Mouse (Mus musculus) kidney, postnatal 25 days (tissue): ENCODE measurements at regions not wholly inside any gene's neighbourhood (a gene's known extent, or its start where the extent isn't known, plus 50 kb on each side); places are given as distances from the start of the nearest gene placed in this dataset.
A peak's percentile ranks its signal among the peaks of the same experiment; 100 is the strongest.
"Not testable (repeated sequence)": the region's sequence is repeated elsewhere in the genome, so short reads cannot be mapped to it uniquely, and the experiment has no call there.

ENCODE experiments used
- DNase-seq, 2 experiments: peaks; one replicate each; pipeline ENCODE4 v3.0.0; 2021; ENCODE audit warnings: mixed read lengths in 2 of 2

- DNase-seq: no peak
Measured at GRCm38 (mm10) chr1:30751138-30751907, 122.4 kb downstream of the Phf3 start.

DNA sequence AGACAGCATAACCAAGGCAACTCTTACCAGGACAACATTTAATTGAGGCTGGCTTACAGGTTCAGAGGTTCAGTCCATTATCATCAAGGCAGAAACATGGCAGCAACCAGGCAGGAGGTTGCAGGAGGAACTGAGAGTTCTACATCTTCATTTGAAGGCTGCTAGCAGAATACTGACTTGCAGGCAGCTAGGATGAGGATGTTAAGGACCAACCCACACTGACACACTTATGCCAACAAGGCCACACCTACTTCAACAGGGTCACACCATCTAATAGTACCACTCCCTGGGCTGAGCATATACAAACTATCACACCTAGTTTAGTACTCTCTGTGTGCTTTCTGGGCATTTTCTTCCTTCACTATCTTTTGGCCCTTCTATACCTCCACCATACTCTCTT is 131.8 kb downstream of the Phf3 start:
- no peak for DNase-seq

DNA sequence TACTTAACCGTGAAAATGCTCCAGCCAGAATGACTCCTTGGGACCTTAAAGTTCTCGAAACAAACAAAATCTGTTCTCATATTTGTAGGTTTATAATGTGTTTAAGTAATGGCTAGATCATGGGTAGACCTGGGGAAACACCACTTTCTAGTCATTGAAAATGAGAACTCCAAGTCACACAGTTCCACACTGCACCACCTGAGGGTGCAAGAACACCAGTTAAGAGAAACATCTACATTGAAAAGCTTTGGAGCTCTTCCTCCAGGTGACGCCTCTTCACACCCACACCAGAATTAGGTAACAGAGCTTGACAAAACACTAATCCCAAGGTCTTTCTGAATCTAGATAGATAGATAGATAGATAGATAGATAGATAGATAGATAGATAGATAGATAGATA is 132.9 kb downstream of the Phf3 start:
- peak; percentile 35 to 52 for DNase-seq

GRCm38 (mm10) chr1:30721519-30721918 is 152.2 kb downstream of the Phf3 start:
- DNase-seq: no peak

DNA sequence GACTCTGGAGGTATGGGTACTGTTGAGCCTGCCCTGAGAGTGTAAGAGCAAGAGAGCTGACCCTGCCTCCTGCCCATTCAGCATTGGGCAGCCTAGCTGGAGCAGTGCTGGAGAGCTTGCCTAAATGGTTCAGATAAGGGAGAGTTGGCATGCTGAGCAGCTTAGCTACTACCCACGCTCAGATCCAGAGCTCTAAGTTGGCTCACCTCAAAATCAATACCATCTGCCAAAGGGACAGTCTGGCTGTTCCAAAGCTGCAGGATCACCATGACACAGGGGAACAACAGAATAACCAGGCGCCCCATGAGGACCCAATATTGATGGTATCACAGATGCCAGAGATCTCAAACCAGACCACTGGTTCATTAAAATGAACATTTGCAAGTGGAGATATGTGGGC is 152.9 kb downstream of the Phf3 start:
- DNase-seq: no peak

GRCm38 (mm10) chr1:30718578-30718977 is 155.1 kb downstream of the Phf3 start:
- DNase-seq: no peak

DNA sequence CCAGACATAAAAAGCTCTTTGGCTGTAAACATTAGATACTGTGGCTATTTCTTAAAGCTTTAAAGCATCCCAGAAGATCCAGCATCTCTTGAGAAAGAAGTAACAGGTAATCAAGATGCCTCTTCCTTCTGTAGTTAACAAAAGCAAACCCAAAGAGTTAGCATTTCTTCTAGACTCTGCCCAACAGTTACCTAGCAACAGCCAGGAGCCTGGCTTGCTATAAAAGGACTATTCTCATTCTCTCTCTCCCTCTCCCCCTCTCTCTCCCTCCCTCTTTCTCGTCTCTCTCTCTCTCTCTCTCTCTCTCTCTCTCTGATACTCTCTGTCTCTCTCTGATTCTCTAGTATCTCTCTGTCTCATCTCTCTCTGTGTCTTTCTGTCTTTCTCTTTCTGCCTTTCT is 157.4 kb downstream of the Phf3 start:
- no peak for DNase-seq

DNA sequence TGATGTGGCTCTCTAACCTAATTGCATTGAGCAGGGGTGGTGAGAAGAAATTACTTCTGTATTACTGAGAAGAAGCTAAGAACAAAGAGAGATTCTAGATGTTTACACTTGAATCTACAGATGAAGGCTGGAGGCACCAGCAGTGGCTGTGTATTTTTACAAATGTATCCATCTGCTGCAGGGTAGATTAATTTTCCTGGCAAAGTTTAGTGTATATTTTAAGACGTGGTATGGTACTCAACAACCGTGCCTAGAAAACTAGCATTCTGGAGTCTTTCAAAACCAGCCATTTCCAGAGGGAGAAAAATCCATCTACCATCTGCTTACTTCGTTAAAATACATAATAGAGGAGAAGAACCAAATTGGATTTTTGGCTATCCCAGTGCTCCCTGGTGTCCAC is 172.6 kb downstream of the Phf3 start:
- no peak for DNase-seq

- no peak for DNase-seq
Measured at GRCm38 (mm10) chr1:30700399-30701081, 173.2 kb downstream of the Phf3 start.

DNA sequence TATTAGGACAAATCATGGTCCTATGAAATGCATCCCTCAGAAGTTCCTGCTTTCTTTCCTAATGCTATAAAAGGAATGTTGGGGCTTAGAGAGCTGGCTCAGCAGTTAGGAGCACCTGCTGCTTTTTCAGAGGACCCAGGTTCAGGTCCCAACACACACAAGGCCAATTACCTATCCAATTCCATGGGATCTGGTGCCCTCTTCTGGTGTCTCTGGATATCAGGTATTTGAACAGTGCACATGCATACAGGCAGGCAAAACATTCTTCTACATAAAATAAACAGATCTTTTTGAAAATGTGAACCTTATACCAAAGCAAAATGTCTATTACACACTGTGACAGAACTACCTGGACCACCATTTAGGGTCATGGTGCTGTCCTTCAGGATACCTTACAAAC is 177.4 kb downstream of the Phf3 start:
- DNase-seq: no peak

DNA sequence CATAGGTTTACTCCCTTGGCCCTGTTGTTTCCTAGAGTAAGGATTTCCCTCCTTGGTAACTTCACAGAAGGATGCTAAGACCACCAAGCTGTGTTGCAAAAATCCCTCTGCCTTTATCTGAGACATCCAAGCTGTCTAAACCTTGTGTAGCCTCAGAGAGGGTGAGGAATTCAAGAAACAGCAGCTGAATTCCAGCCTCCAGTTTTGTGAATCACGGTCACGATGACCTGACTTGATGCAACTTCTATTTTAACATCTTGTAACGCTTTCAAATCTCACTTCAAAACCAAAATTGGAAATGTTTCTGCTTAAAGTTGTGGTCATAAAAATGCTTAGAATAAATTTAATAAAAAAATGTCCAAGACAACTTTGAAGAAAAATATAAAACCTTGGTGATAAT is 188.4 kb downstream of the Phf3 start:
- DNase-seq: no peak

DNA sequence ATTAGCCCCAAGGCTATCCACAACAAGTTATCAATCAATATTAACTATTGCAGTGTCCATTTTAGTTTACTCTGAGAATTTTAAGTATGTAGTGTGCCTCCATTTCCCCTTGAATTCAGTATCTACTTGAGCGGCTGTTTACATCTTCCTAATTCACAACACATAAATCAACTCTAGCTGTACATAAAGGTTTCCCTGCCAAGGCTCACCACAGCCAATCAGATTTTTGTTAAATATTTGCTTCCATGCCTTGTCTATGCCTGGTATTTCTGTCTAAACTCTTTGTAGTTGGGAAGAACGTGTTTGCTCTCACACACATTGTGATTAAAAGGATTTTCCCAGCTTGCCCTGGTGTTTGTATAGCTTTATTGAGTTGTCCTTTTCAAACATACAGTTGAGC is 189.8 kb downstream of the Phf3 start:
- DNase-seq: no peak

GRCm38 (mm10) chr1:30639807-30640206 is 233.9 kb downstream of the Phf3 start:
- no peak for DNase-seq

DNA sequence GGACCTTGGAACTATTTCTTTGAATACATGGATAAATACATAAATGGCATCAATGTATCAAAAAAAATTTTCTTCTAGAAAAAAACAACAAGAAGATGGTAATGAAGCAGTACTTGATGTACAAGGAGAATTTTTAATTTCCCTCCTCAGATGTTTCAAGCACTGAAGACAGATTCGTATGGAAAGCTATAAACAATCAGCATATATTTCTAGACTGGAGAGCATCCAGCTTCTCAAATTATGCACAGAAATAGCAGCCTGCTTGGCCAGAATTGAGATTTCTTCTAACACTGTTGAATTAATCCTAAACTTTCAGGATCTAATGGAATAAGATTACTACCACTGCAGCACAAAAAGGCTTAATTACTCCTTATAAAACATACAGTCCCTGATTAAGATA is 241.0 kb downstream of the Phf3 start:
- no peak for DNase-seq

GRCm38 (mm10) chr1:30627796-30628195 is 245.9 kb downstream of the Phf3 start:
- not testable (repeated sequence) for DNase-seq

- no peak for DNase-seq
Measured at GRCm38 (mm10) chr1:30595122-30595730, 278.5 kb downstream of the Phf3 start.

DNA sequence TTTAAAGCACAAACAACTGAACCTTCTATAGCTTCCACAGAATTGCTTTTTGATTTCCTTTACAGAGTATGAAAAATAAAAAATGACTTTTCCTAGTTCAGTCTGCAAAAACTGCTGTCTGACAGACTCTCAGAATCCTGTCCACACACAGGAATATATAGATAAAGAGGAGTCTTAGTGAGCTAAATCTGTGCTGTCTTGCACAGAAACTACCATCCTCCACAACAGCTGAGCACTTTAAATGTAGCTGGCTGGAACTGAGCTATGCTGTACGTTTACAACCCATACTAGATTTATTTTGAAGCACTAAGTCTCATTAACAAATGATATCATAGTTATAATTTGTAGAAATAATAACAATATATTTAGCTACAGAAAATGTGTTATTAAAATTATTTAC is 279.7 kb downstream of the Phf3 start:
- no peak for DNase-seq

DNA sequence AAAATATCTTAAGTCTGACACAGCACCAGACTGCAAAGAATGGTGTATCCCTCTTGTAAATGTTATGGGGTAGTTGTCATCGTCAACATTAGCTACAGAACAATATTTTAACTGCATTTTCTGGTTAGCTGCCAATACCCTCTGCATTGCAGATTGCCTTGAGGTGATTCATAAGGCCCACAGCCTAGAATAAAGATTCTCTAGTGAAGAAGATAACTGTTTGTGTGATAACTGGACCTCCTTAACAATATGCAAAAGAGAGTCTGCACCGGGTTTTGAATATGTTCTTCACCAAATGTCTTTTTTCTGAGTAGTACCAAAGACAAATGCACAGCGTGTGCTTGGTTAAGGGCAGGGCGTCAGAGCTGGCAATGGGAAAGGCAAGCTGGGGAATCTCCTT is 283.0 kb downstream of the Phf3 start:
- no peak for DNase-seq

DNA sequence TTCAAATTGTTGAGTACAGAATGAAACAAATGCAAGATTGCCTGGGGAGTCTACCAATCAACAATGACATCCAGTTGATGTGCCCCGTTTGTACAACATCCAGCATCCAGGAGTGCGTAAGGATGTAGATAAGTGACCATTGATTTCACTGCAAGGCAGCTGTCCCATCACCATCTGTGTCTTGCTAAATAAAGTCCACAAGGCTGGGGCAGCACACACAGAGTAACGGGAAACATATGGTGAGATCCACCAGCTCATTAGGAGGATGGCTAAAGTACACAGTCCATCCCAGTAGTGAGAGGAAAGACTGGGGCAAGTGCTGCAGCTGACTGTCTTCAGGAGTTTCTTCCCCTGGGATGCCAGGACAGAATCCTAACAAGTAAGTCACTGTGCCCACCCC is 284.8 kb downstream of the Phf3 start:
- no peak for DNase-seq

DNA sequence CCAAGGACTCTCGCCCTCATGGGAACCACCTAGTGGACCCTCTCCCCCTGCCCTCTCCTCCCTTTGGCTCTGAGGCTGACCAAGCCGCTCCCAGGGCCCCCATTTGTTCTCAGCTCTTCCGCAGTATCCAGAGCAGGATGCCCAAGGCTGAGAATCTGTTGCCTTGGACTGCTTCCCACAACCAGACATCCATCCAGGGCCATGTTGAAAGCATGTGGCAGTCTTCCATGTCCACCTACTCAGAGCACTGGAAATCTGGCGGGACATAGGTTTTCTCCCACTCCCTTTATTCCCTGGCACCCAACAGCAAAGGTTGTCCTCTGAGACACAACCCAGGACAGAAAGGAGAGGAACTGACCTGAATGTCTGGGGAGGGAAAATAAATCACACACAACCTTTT is 285.4 kb downstream of the Phf3 start:
- no peak for DNase-seq

DNA sequence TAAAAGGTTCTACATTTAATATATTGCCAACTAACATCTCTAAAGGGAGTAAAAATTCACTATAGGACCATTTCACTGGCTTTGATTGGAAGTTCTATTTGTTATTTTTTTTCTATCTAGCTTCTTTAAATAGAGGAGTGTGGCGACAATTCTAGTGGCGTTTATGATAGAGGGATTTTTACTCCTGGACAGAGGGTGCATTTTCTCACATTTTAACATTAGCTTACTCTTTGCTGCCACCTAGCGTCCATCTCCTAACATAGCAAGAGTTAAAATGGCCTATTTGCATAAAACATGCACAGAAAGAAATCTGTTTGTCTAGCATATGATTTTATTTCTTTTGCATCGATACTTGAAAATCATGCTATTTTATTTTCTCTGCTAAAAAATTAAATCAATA is 288.9 kb downstream of the Phf3 start:
- DNase-seq: peak in 1 of 2 experiments; percentile 21

DNA sequence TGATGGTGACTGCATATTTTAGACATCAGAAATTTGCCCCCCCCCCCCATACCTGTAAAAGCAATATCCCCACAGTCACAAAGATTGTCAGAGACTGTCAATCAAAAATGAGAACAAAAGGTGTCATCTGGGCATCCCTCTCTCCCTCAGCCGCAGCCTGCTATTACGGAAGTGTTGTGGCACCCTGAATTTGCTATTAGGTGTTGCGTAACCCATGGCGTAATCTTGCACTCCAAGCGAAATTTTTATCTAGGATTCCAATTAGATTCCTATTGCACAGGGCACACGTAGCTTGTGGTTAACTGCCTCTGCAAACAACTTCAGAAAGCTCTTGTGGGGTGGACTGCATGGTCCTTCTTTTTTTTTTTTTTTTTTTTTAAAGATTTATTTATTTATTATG is 289.9 kb downstream of the Phf3 start:
- no peak for DNase-seq

GRCm38 (mm10) chr1:30564757-30565156 is 309.0 kb downstream of the Phf3 start:
- DNase-seq: no peak

- not testable (repeated sequence) for DNase-seq
Measured at GRCm38 (mm10) chr1:30548761-30549160, 325.0 kb downstream of the Phf3 start.
